Mouse (Mus musculus) hindbrain, embryonic 15.5 days (tissue): ENCODE results near the gene Mras. TPM values are rescaled to one million over a fixed set of nuclear protein-coding genes. Genes with fewer than 3 reads are reported as not detected.

Experiments used
- ATAC-seq: fragments of 200-750 bp; cut with Nextera tagmentation; 2 replicates; pipeline ENCODE4 v1.8.0; 2017; ENCODE audit warnings: low read depth, moderate number of reproducible peaks, moderate TSS enrichment; ENCODE audit not compliant: low FRiP score
- H3K27ac ChIP-seq: fragments of 300-500 bp; sonication (generic); replicated peaks from 2 replicates; pipeline ENCODE4 v1.5.1; 2015; ENCODE audit warnings: mild to moderate bottlenecking, inconsistent platforms
- H3K27me3 ChIP-seq: fragments of 300-500 bp; sonication (generic); 2 replicates; pipeline ENCODE4 v1.6.1; 2015; ENCODE audit warnings: control low read depth, inconsistent platforms
- H3K36me3 ChIP-seq: fragments of 300-500 bp; sonication (generic); 2 replicates; pipeline ENCODE4 v1.6.1; 2015; ENCODE audit warnings: control low read depth, inconsistent platforms
- H3K4me1 ChIP-seq: fragments of 300-500 bp; sonication (generic); replicated peaks from 2 replicates; pipeline ENCODE4 v1.6.1; 2015; ENCODE audit warnings: control low read depth, inconsistent platforms
- H3K4me2 ChIP-seq: fragments of 300-500 bp; sonication (generic); 2 replicates; pipeline ENCODE4 v1.6.1; 2015; ENCODE audit warnings: moderate library complexity, mild to moderate bottlenecking, inconsistent platforms
- H3K4me3 ChIP-seq: fragments of 300-500 bp; sonication (generic); 2 replicates; pipeline ENCODE4 v1.5.1; 2015; ENCODE audit warnings: mild to moderate bottlenecking, inconsistent platforms
- H3K9ac ChIP-seq: fragments of 300-500 bp; sonication (generic); 2 replicates; pipeline ENCODE4 v1.6.1; 2015; ENCODE audit warnings: inconsistent platforms
- H3K9me3 ChIP-seq: fragments of 300-500 bp; sonication (generic); 2 replicates; pipeline ENCODE4 v1.6.1; 2016; ENCODE audit warnings: control low read depth, inconsistent platforms
- WGBS: fragments of 180-500 bp; shearing (Covaris S2); methylation state at CpG from one replicate; pipeline ENCODE4 v1.1.7; 2015; 5-methylcytosine and 5-hydroxymethylcytosine counted together
- polyA plus RNA-seq: library from polyadenylated mRNA; unstranded; fragments of >200 nt; fragmentation: Nextera tagmentation; extraction: Ambion mirVana; gene quantifications from 2 replicates; pipeline ENCODE4 v1.2.1, GENCODE M21; 2015

The Mras gene
- polyA plus RNA-seq, 1 experiment from 2014 or later = 53.8 TPM

DNA sequence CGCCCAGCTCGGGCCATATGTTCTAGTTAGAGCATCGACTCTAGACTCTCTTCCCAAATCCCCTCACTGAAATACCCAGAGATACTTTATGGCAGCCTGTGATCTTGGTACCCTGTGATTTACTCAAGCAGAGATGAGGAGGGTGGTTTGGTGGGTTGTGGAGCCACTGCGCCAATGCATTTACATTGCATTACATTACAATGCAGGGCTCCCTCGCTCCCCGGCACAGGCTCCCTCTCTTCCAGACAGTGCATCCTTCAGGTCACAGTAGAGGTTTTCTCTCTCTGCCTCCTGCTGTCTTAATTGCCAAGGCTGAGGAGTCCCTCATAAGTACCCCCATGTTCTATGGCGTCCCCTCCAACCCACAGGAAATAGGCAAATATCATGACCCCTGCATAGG is 68.8 kb downstream of the Mras start:
- ATAC-seq = no peak
- Histone ChIP-seq H3K36me3 (no peaks in the 10 kb centered on the region), H3K4me2 (no peak overlapping the region), H3K4me3 (no peak overlapping the region), H3K27me3 (no peaks in the 10 kb centered on the region), H3K4me1 (no peaks in the 10 kb centered on the region), H3K9ac (no peak overlapping the region), H3K27ac (no peak overlapping the region), H3K9me3 (no peaks in the 10 kb centered on the region)
- WGBS = 68% methylated on average over 7 of the region's 7 CpGs

DNA sequence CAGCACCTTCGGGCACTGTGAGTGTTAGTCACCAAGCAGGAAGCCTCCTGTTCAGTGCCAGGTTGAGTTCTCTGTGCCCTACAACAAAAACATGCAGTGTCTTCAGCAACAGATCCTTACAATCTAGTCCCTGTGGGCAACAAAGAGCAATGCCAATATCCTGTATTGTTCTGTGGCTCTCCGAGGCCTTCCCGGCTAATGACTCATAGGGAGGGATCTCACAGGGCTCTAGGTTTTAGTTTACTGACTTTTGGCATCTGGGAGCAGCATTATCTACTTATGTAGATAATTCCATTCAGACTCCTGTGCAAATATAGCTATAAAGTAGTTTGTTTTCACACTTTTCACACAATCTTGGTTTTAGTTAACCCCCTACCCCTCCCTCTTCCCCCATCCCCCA is 71.3 kb downstream of the Mras start:
- H3K27me3 ChIP-seq = no peaks in the 10 kb centered on the region
- no peak for ATAC-seq
- WGBS = 74% methylated on average over 3 of the region's 3 CpGs

DNA sequence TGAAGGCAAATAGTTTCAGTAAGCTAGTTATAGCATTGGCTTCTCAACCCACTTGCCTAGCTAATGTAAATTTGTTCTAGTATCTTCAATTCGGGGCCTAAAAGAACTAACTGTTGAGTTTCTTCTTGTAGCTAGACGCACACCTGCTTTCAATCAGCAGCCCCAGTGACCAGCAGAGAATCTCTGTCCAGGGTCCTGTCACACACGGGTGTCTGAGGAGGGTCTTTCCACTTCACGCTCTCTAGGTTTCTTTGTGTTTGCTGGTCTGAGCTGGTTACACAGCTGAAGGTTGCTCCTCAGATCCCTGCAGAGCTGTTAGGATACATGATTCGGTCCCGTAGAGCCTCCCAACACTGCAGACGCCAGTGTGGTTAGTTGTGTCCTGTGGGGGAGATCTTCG is 74.1 kb downstream of the Mras start:
- ATAC-seq = no peak
- 72% methylated on average over 8 of the region's 8 CpGs for WGBS
- Histone ChIP-seq H3K4me2 (no peak overlapping the region), H3K4me1 (peaks cover 6% of the 10 kb centered on the region), H3K27ac (no peak overlapping the region), H3K9ac (no peak overlapping the region), H3K9me3 (no peaks in the 10 kb centered on the region), H3K27me3 (peaks cover 20% of the 10 kb centered on the region), H3K36me3 (no peaks in the 10 kb centered on the region), H3K4me3 (no peak overlapping the region)

More for the DNA sequence above, 71.3 kb downstream of the Mras start:
- H3K4me2 ChIP-seq = no peak overlapping the region
- H3K27ac ChIP-seq = no peak overlapping the region
- H3K4me1 ChIP-seq = no peaks in the 10 kb centered on the region
- no peaks in the 10 kb centered on the region for H3K9me3 ChIP-seq
- H3K9ac ChIP-seq = no peak overlapping the region
- H3K36me3 ChIP-seq = no peaks in the 10 kb centered on the region
- H3K4me3 ChIP-seq = no peak overlapping the region

DNA sequence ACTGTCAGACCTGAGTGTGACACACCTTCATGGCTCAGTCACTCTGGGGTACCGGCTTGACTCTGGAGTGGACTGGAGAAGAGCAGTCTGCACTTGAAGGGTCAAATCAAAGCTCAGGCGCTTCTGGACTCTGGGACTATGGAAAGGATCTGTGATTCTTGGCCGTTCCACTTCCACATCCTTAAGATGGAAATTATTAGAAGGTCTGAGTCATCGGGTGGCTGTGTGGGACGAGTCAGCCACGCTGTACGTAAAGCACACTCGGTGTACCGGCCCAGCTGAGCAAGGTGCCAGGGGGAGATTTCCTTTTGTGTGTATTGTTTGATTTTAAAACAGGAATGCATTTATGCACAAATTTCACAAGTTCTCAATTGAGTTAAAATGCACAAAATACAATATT is 75.2 kb downstream of the Mras start:
- H3K36me3 ChIP-seq = no peaks in the 10 kb centered on the region
- peaks cover 31% of the 10 kb centered on the region for H3K27me3 ChIP-seq
- ATAC-seq = no peak
- no peak overlapping the region for H3K9ac ChIP-seq
- H3K4me1 ChIP-seq = peaks cover 16% of the 10 kb centered on the region
- WGBS = 94% methylated on average over 9 of the region's 9 CpGs
- H3K27ac ChIP-seq = no peak overlapping the region
- H3K4me3 ChIP-seq = no peak overlapping the region
- no peaks in the 10 kb centered on the region for H3K9me3 ChIP-seq
- no peak overlapping the region for H3K4me2 ChIP-seq

DNA sequence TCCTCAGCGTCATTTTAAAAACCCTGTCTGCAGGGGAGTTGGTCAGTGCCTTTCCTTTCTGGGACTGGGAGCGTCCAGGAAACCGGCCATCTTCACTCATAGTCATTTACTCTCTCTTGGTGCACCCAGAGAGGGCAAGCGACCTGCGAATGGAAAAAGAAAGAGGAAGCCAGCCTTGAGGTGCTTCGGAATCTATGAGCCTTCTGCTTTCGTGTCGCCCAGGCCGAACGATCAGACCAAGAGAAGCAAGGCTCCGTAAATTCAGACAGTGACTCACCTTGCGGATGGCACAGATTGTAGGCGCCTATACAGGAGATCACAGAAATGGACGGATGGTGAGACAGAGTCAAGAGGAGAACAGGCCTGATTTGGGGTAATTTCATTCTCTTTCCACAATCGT is 78.2 kb downstream of the Mras start:
- H3K9me3 ChIP-seq = no peaks in the 10 kb centered on the region
- H3K4me3 ChIP-seq = no peak overlapping the region
- peaks cover 16% of the 10 kb centered on the region for H3K4me1 ChIP-seq
- H3K4me2 ChIP-seq = no peak overlapping the region; the same call in 1 of the 2 replicates
- H3K9ac ChIP-seq = no peak overlapping the region
- H3K27me3 ChIP-seq = peaks cover 41% of the 10 kb centered on the region
- no peaks in the 10 kb centered on the region for H3K36me3 ChIP-seq
- no peak for ATAC-seq
- 91% methylated on average over 15 of the region's 15 CpGs for WGBS
- no peak overlapping the region for H3K27ac ChIP-seq

DNA sequence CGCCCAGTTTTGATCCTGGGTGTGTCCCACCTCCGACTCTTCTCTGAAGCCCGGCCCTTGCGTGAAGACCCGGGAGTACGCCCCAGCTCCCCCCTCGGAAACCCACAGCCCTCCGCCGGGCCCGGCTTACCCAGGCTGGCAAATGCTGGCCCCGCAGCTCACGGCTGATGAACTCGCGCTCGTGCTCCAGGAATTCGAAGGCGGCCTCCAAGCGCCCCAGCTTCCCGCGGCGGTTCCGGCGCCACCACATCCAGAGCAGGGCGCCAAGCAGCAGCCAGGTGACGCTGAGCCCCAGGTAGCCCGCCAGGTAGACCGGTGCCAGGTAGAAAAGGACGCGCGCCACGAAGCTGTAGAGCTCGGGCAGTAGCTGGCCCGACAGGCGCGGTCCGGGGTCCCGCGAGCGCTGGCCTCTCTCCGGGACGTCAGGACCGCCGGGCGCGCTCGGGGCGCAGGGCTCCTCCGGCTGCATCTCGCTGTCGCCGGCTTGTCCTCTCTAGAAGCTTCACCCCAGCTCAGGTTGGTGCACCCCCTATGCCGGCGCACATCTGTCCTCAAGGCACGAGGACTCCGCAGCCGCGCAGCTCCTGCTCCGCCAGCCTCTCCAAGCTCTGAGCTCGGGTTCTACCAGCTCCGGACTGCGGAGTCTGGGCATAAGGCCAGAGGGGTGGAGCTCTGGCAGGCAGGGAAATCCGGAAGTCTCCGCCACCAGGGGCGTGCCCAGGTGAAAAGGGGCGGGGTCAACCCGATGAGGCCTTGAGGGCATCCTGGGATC is 79.1 kb downstream of the Mras start, which contains the start of gene Esyt3:
Esyt3 (minus strand) TSS at position 637 of the 772 bp plus-strand sequence.
- WGBS = under 1% methylated on average over 62 of the region's 66 CpGs
- no peaks in the 10 kb centered on the region for H3K36me3 ChIP-seq
- H3K4me3 ChIP-seq = peak within 1 kb of the TSS; percentile 48
- no peaks in the 10 kb centered on the region for H3K9me3 ChIP-seq
- peaks cover 16% of the 10 kb centered on the region for H3K4me1 ChIP-seq
- H3K27me3 ChIP-seq = peaks cover 41% of the 10 kb centered on the region
- peak within 1 kb of the TSS; percentile 99 for H3K4me2 ChIP-seq
- peak within 1 kb of the TSS; percentile 25 for H3K9ac ChIP-seq
- H3K27ac ChIP-seq = no peak within 1 kb of the TSS
- ATAC-seq = peak; percentile 79

DNA sequence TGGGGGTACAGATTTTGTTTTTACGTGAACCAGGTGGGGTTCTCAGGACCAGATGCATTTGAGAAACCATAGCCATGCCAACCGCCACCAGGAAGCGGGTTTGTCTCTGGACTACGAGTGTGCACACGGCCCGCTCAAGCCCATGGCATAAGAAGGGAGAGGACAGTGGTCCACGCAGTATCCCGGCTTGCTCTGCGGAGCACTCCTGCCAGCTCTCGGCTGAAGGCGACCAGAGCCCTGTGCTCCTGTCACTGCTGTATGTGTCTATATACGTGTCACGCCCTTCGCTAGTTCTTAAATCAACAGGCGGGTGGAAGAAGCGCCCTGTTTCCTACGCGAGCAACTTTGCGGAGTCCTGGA is 79.6 kb downstream of the Mras start:
- H3K9ac ChIP-seq = peak overlapping the region; percentile 25
- H3K27me3 ChIP-seq = peaks cover 41% of the 10 kb centered on the region
- peak overlapping the region; percentile 99 for H3K4me2 ChIP-seq
- H3K4me3 ChIP-seq = peak overlapping the region; percentile 48
- H3K27ac ChIP-seq = no peak overlapping the region
- ATAC-seq = peak; percentile 47; the same call in 1 of the 2 replicates
- peaks cover 16% of the 10 kb centered on the region for H3K4me1 ChIP-seq
- 9% methylated on average over 19 of the region's 19 CpGs for WGBS
- no peaks in the 10 kb centered on the region for H3K9me3 ChIP-seq
- no peaks in the 10 kb centered on the region for H3K36me3 ChIP-seq

DNA sequence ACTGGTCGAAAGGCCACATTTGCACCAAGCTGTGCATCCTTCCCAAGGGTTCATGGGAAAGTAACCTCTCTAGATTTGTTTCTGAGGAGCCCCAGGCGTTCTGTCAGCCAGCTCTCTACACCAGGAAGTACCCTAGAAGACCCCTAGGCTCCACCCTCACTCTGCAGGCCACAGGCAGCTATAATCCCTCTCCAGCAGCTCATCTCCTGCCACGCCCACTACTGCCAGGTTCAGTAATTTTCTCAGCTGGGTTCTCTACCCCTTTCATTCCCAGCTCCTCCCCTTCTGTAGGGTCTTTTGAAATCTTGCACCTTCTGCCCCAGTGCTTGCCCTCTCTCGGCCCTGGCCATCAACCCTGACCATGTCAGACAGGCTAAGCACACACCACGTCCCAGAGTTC is 81.2 kb downstream of the Mras start:
- ATAC-seq = no peak
- peaks cover 16% of the 10 kb centered on the region for H3K4me1 ChIP-seq

DNA sequence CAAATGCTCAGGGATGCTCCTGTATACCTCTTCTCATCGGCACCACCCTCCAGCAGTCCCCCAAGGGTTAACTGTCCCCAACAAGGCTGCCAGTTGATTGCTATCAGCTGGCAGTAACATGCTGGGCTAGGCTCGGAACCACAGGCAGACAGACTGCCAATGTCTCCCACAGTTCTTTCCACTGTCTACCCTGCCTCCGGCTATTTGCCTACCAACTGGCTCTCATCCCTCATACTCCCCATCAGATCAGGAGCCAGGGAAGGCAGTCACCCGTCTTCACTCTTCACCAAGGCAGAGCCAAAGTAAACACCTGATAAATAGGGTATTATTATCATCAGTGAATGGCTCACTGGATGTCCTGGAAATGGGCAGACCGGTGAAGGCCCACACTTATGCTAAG is 82.4 kb downstream of the Mras start:
- WGBS = 70% methylated on average over 5 of the region's 5 CpGs
- Histone ChIP-seq H3K27me3 (peaks cover 37% of the 10 kb centered on the region), H3K4me3 (no peak overlapping the region), H3K27ac (no peak overlapping the region), H3K4me1 (peaks cover 16% of the 10 kb centered on the region), H3K4me2 (no peak overlapping the region), H3K9ac (no peak overlapping the region), H3K9me3 (no peaks in the 10 kb centered on the region), H3K36me3 (no peaks in the 10 kb centered on the region)
- ATAC-seq = no peak

More for the DNA sequence above, 81.2 kb downstream of the Mras start:
- Histone ChIP-seq H3K27ac (no peak overlapping the region), H3K9ac (no peak overlapping the region), H3K36me3 (no peaks in the 10 kb centered on the region), H3K4me2 (no peak overlapping the region), H3K27me3 (peaks cover 41% of the 10 kb centered on the region), H3K4me3 (no peak overlapping the region), H3K9me3 (no peaks in the 10 kb centered on the region)
- 35% methylated on average over 5 of the region's 5 CpGs for WGBS

DNA sequence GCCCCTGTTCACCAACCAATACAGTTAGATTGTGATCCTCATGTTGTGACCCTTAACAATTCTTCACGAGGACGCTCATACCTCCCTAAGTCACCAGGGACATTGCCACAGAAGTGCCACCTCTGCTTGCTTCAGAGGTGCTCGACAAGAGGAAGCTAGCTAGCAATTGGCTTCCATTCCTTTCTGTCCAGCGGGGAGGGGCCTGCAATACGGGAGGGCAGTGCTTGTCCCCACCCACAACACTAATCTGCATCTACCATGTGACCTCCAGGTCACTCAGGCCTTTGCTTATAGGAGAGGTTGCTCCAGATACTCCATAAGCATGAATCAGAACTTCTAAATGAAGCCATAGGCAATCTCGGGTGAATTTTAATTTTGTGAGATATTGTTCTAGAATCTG is 83.8 kb downstream of the Mras start:
- Histone ChIP-seq H3K9ac (no peak overlapping the region), H3K4me3 (no peak overlapping the region), H3K27ac (no peak overlapping the region), H3K4me1 (peaks cover 13% of the 10 kb centered on the region), H3K27me3 (peaks cover 23% of the 10 kb centered on the region), H3K9me3 (no peaks in the 10 kb centered on the region), H3K36me3 (no peaks in the 10 kb centered on the region), H3K4me2 (no peak overlapping the region)
- ATAC-seq = no peak
- 76% methylated on average over 6 of the region's 6 CpGs for WGBS

DNA sequence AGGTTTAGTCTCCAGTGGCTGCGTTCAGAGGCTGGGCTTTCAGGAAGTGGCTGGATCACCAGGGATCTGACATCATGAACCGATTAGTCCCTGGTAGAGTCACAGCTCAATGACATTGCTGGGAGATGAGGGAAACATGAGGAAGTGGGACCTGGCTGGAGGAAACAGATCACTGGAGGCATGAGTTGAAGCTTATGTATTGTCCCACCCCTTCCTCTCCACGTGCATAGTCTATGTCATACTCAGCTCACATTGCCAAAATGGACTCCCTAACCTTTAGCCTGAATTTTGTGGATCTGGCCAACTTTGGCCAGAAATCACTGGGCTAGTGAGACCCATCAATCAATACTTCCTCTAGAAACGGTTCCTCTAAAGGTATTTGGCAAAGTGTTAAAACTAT is 84.2 kb downstream of the Mras start:
- WGBS = 80% methylated on average over 4 of the region's 4 CpGs
- Histone ChIP-seq H3K4me1 (peaks cover 9% of the 10 kb centered on the region), H3K4me3 (no peak overlapping the region), H3K9ac (no peak overlapping the region), H3K4me2 (no peak overlapping the region), H3K36me3 (no peaks in the 10 kb centered on the region), H3K9me3 (no peaks in the 10 kb centered on the region), H3K27ac (no peak overlapping the region), H3K27me3 (peaks cover 20% of the 10 kb centered on the region)
- ATAC-seq = no peak

DNA sequence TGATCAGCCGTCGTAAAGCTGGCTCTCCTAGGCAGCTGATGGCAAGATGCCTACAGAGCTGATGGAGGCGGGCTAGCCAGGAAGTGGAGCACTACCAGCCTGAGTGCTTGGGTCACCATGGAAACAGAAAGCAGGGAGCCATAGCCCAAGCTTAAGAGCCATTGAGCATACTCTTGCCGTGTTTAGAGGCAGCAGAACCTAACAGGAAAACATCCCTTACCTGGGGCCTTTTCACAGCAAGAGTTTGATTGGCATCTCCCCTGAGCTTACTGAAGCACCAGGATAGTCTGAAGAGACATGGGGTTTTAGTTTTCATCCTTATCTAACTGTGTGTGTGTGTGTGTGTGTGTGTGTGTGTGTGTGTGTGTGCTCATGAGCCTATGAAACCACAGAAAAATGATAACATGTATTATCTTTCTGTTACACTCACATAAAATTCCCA is 91.8 kb downstream of the Mras start:
- no peaks in the 10 kb centered on the region for H3K9me3 ChIP-seq
- 21% methylated on average over 4 of the region's 4 CpGs for WGBS
- H3K27me3 ChIP-seq = no peaks in the 10 kb centered on the region
- ATAC-seq = peak; percentile 85
- no peak overlapping the region for H3K4me3 ChIP-seq
- no peak overlapping the region for H3K9ac ChIP-seq
- peaks cover 5% of the 10 kb centered on the region; the same call in 1 of the 2 replicates for H3K4me1 ChIP-seq
- H3K4me2 ChIP-seq = no peak overlapping the region
- H3K27ac ChIP-seq = no peak overlapping the region
- no peaks in the 10 kb centered on the region for H3K36me3 ChIP-seq

DNA sequence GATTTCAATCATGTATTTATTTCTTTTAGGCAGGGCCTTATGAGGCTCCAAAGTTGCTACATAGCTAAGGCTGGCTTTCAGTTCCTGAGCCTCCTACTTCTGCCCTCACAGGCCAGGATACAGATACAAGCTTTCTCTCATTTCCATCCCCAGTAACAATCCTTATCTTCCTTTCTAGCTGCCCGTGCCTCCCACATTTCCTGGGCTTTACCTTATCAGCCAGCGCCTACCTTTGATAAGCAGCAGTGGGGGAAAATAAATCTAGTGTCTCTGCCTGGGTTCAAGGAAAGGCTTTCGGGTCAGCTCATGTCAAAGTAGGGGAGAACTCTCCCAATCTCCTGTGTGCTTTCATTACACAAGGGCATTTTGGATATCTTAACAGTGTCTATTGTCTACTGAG is 95.6 kb downstream of the Mras start:
- WGBS = 83% methylated on average over 3 of the region's 3 CpGs
- H3K27ac ChIP-seq = no peak overlapping the region
- no peak overlapping the region for H3K9ac ChIP-seq
- H3K27me3 ChIP-seq = no peaks in the 10 kb centered on the region
- peaks cover 5% of the 10 kb centered on the region; the same call in 1 of the 2 replicates for H3K4me1 ChIP-seq
- no peak overlapping the region for H3K4me2 ChIP-seq
- H3K4me3 ChIP-seq = no peak overlapping the region
- no peak for ATAC-seq
- no peaks in the 10 kb centered on the region for H3K9me3 ChIP-seq
- H3K36me3 ChIP-seq = no peaks in the 10 kb centered on the region
